Mouse (Mus musculus): ENCODE measurements at regions not wholly inside any gene's neighbourhood (a gene's known extent, or its start where the extent isn't known, plus 50 kb on each side); places are given as distances from the start of the nearest gene placed in this dataset.

- TF ChIP-seq CTCF (conservative IDR thresholded peaks at IDR 0.05; ENCODE audit: low read length), result no peak
- no peak for TF ChIP-seq POU5F1 (IDR thresholded peaks at IDR 0.05; ENCODE audit: borderline replicate concordance, low read length)
- no peak for TF ChIP-seq NANOG (IDR thresholded peaks at IDR 0.05; ENCODE audit: borderline replicate concordance, low read length)
Observed at GRCm38 (mm10) chr8:35087070-35087469, 678.5 kb upstream of the Gm19410 start.

Data from E14TG2a.4 (cell line).